Mouse (Mus musculus) central nervous system, embryonic 14 days (tissue): ENCODE measurements around the gene Actr8. TPM values are rescaled to one million over a fixed set of nuclear protein-coding genes. Genes with fewer than 3 reads are reported as not detected.

ENCODE experiments used
- polyA plus RNA-seq: library from polyadenylated mRNA; depleted of rRNA; stranded (reverse); fragments of >200 nt; gene quantifications from 2 replicates; pipeline ENCODE4 v1.2.3, GENCODE M21; 2012; rRNA removed

Actr8 gene
- polyA plus RNA-seq = 71.4 and 80.2 TPM in 2 replicates

DNA sequence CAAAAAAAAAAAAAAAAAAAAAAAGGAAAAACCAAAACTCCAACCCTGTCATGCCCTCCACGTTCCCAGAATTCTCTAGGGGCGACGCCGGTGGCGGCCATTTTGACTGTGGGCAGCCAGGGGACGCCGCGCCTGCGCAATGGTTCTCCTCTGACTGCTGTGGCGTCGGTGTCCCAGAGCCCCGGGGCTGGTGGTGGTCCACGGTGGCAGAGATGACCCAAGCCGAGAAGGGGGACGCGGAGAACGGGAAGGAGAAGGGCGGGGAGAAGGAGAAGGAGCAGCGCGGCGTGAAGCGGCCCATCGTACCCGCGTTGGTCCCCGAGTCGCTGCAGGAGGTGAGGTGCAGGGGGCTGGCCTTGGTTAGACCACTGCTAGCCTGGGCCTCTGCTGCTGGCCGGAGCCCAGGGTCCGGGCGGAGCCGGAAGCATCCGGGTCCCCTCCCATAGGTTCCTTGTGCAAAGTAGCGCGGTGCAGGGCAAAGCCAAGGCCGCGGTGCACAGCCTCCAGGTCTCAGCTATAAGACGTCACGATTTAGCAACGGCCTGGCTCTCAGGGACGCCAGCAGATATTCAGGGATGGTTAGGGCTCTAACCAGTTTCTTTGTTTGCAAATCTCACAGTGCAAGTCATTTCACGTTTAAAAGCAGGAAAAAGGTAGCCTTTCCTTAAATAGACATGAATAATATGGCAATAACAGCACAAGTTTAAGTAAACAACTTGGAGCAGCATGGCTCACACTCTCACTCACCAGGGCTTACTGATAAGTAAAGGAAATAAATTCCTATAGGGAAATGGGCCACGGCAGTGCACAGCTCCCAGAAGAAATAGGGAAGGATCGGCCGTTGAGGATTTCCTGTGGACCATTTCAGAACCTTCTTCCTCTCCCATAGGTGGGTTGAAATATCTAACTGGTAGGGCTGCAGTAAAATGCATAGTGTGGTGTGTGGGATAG lies at the start of gene Actr8:
TSS of gene Actr8 (plus strand) at position 84 of the 951 bp plus-strand sequence.

DNA sequence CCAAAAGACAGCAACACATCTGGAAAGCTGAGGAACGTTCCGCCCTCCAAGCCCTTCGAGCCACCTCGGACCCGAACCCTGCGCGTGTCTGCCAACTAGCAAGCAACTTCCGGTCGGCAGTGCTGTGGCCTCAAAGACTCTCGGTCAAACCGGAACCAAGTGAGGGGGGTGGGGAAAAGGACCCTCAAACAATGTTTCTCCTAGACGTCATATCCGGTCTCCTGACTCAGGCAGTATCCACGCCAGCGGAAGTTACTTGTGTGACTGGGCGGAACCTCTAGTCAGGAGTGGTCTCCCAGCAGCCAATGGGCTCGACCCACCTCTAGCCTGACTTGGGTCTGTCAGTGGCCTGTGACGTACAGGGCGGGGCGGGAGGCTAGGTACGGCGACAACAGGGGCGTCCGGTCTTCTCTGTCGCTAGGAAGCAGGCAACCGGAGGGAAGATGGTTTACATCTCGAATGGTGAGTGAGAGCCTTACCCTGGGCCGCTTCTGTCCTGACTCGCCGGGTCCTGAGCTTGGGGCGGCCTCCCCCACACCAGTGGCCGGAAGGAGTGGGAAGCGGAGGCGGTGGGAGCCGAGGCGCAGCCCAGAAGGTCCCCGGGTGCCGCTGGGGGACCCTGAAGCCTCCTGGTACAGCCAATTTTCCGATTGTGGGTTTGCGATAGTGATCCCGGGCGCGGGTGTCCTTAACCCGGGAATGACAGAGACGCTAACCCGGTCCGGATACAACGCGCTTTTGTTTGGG lies 9.9 kb upstream of the Actr8 start, which contains the start of gene Selenok:
TSS of gene Selenok (plus strand) at position 234 of the 747 bp plus-strand sequence.

DNA sequence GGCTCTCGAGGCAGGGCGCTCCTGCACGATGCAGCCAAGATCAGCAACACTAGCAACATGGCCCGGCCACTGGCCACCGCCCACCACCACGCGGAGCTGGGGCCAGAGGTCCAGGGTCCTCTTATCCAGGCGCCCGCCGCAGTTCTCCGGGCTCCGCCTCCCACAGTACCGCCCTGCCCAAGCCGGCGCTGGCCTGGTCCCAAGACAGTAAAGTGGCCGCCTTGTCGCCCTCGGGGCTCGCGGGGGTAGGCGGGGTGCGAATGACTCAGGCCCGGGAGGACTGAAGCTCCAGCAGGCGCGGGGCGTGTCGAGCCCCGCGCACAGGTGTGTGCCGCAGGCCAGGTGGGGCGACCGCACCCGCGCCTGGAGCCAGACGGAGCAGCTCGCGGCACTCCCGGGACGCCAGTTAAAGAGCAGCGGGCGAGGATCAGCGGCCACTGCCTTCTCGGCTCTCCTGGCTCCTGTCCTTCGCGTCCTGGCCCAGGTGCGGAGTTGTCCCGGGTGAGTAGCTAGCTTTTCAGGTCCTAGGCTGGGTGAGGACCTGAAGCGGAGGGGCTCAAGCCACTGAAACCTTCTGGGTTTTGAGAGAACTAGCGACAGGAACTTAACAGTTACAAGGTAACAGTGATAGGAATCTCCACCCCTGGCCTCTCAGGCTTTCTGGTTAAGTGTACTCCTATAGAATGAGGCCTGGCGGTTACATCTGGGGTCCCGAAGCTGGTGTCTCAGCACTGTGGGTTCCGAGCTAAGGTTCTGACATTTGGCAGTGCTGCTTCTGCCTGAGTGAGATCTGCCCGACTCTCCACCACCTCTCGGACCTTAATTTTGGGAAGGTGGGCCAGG lies 30.8 kb downstream of the Actr8 start, which contains the start of the genes Il17rb and Chdh:
TSS of gene Il17rb (minus strand) at position 164 of the 843 bp plus-strand sequence.
TSS of gene Chdh (plus strand) at position 291 of the 843 bp plus-strand sequence.

Other genes with a start within 250 kb of the Actr8 start
- 151 and 152 TPM in 2 replicates for gene Selenok, start 10.0 kb upstream of the Actr8 start, polyA plus RNA-seq
- gene Il17rb, start 30.6 kb downstream of the Actr8 start, polyA plus RNA-seq = 0.60 and 0.65 TPM in 2 replicates
- gene Chdh, start 30.7 kb downstream of the Actr8 start, polyA plus RNA-seq = 0.28 and 0.46 TPM in 2 replicates